Mouse (Mus musculus) G1E-ER4 (cell line): ENCODE measurements around the gene R3hdm4. TPM values are rescaled to one million over a fixed set of nuclear protein-coding genes. Genes with fewer than 3 reads are reported as not detected.

Experiments
- GATA1 ChIP-seq: IDR thresholded peaks from one replicate; pipeline ENCODE4 v1.8.0; 2012; ENCODE audit warnings: low read length, inconsistent platforms
- polyA plus RNA-seq: library from polyadenylated mRNA; stranded (reverse); fragments of >175 nt; gene quantifications from 2 replicates; pipeline ENCODE4 v1.2.3, GENCODE M21; 2012

Gene R3hdm4
- polyA plus RNA-seq, result 229 and 234 TPM in 2 replicates

DNA sequence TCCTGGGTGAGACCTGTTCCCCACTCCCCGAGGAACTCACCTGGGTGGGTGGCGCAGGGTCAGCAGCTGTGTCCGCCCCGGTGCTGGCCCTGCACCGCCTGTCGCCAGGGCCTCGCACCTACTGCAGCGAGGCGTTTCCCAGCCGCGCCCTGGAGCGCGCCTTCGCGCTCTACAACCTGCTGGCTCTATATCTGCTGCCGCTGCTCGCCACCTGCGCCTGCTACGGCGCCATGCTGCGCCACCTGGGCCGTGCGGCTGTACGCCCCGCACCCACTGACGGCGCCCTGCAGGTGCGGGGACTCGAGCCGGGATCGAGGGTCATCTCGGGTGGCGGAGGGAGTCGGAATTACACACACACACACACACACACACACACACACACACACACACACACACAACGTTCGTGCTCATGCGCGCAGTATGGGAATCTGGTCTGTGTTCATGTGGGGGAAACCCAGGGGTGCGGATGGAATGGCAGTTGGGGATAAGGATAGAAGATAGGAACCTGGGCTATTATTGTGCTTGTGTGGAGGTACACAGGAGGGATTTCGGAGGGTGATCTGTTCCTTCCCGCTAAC lies at the start of gene R3hdm4:
Gene R3hdm4, minus strand, starts transcription at position 251 of the 578 bp plus-strand sequence.
- TF ChIP-seq GATA1, result no peak

DNA sequence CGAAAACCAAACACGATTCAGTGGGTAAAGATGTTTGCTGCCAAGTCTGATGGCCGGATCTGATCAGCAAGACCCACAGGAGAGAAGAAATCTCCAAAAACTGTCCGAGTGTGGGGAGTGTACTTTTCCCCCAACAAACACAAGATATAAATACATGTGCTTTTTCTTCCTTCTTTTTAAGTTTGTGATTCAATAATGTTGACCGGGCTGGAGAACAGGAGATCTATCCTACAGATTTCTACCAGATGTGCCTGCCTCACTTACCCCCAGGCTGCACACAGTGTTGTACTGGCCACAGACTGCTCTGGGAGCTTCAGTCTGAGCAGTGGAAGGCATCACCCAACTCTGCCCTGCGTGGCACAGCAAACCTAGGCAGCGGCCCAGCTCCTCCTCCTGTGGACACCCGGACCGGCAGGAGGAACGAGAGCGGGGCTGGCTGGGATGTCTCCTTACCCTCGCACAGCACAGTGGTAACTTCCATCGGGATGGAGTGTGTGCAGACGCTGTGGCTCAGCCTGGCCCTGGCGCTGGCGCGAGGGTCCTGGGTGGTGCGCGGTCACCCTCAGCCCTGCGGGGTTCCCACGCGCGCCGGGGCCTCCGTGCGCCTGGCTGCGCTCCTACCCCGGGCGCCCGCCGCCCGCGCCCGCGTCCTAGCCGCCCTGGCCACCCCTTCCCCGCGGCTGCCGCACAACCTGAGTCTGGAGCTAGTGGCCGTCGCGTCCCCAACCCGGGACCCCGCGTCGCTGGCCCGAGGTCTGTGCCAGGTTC lies 49.6 kb upstream of the R3hdm4 start, which contains the start of gene Grin3b:
Gene Grin3b, plus strand, starts transcription at position 301 of the 768 bp plus-strand sequence.
- TF ChIP-seq GATA1, result no peak

DNA sequence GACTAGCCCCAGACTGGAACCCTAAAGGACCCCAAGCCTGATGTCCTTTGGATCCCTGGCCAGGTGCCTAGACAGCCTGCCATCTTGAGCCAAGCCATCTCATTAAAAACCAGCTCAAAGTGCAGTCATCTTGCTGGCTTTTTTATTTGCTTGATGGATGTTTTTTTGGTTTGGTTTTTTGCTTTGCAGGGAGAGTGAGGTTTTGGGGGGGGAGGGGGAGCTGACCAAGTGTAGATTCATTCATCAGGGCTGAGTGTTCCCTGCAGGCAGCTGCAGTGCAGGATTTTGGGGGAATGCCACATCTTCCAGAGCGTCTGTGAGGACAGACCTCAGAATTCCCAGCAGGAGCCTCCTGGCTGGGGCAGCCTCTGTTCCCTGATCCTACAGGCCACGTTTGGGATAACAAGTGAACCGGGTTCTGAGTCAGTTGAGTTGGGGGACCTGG lies 48.1 kb upstream of the R3hdm4 start:
- TF ChIP-seq GATA1, result no peak

DNA sequence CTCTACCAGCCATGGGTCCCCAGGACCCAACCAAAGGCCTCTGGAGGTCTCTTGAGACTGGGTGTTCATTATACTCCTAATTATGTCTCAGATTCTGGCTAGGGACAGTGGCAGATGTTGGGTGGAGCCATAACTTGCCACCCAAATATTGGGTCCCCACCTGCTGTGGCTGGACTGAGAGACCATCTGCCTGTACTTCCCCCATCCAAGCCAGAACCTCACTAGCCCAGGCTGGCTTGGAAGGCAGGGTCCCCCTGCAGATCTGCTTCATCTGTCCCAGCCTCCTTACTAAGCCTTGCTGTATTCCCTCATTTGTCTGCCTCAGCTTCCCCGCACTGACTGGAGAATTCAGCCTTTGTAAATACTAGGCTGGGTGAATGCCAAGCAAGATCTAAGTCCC lies 47.2 kb upstream of the R3hdm4 start:
- TF ChIP-seq GATA1, result no peak

DNA sequence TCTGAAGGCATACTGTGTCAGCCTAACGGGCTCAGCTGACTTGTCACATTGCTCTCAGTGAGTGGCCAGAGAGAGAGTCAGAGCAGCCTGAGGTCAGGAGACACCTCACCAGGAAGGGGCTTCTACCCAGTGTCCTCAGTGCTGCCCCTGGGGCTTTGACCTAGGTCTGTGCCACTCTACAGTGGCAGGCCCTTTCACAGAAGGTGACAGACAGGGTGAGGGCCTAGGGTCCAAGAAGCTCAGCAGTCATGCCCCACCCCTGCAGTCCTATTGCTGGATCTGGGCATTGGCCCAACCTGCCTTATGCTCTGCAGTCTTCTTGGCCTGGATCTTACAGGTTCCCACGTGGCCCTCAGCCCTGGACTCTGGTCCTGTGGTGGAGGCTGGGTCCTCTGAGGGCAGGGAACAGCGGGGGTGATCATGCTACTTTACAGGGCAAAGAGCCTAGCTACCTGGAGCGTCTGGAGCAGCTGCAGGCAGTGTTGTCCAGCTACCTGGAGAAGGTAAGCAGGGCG lies 45.9 kb upstream of the R3hdm4 start:
- TF ChIP-seq GATA1, result no peak

DNA sequence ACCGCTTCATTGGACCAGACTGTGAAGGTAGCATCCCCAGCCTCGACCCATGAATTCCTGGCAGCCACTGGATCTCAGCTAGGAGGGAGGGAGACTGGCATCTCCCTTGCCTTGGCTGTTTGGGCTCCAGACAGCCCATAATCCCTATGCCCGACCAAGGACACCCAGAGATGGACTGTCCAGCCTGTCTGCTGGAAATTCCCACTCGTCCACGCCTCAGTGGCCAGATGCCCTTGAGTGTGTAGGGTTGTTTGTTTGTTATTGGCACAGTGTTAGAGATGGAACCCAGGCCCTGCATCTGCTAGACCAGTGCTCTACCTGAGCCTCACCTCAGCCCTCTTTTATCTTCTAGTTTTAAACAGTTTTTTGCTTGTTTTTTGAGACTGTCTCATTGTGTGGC lies 44.3 kb upstream of the R3hdm4 start:
- no peak for TF ChIP-seq GATA1

DNA sequence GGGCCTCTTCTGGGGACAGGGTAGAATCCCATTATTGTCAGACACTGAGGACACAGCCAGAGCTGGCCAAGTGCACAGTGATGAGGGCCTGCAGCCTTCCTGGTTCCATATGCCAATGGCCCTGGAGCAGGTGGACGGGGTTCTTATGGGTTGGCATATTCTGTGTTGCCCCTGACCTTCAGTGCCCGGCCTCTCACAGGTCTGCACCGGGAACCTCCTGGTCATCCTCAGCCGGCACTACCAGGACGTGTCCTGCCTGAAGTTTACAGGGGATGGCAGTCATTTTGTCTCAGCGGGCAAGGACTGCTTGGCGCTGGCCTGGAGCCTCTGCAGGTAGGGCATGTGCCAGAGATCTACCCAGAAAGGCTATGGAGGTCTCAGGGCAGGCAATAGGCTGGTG lies 43.7 kb upstream of the R3hdm4 start:
- no peak for TF ChIP-seq GATA1

DNA sequence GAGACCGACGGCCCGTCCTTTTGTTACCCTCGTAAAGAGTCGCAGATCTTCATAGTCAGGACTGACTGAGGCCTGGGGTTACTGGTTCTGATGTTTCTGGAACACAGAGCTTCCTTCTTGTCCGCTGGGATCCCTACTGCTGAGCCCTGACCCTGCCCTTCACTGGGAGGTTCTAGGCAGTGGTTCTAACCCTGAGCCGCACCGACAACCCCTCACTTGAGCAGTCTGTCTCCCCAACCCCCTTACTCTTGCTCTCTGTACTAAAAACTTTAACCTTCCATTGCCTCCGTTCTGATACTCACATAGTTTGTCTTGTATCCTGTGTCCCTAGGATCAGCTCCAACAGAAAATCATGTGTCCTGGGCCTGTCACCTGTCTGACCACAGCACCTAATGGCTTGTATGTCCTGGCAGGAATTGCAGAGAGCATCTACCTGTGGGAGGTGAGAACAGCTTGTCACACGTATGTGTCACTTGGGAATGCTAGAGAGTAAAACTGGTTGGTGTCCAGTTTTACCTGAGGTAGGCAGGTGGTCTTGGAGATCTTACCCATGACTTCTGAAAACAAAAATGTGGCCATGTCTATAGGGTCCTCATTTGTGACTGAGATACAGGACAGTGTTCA lies 39.8 kb upstream of the R3hdm4 start:
- TF ChIP-seq GATA1, result no peak

DNA sequence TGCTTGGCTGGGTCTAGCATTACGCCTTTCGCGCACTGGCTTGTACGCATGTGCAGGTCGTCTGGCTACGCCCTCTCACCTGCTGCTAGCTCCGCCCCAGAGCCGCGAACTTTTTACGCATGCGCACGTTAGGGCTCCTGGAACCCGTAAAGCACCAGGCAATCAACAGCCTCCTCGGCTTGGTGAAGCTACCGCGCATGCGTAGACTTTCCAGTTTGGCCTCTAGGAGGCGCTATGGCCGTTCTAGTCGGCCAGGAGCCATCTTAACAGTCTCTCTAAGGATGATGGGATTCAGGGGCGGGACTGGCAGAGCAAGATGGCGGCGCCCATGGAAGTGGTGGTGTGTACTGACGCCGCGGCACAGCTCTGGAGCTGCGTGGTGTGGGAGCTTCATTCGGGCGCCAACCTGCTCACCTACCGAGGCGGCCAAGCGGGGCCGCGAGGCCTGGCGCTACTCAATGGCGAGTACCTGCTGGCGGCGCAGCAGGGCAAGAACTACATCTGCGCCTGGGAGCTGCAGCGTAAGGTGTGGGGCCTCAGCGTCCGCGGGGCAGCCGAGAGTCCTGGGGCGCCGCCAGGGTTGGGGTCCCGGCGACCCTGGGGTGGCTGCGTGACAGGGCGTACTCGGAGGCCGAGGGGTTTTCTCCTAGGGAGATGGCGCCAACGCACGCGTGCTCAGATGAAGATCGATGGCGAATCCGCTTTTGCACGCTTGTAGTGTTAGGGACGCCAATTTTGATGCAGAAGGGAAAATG lies 39.0 kb upstream of the R3hdm4 start, which contains the start of gene Wdr18:
Gene Wdr18, plus strand, starts transcription at position 306 of the 755 bp plus-strand sequence.
- no peak for TF ChIP-seq GATA1

DNA sequence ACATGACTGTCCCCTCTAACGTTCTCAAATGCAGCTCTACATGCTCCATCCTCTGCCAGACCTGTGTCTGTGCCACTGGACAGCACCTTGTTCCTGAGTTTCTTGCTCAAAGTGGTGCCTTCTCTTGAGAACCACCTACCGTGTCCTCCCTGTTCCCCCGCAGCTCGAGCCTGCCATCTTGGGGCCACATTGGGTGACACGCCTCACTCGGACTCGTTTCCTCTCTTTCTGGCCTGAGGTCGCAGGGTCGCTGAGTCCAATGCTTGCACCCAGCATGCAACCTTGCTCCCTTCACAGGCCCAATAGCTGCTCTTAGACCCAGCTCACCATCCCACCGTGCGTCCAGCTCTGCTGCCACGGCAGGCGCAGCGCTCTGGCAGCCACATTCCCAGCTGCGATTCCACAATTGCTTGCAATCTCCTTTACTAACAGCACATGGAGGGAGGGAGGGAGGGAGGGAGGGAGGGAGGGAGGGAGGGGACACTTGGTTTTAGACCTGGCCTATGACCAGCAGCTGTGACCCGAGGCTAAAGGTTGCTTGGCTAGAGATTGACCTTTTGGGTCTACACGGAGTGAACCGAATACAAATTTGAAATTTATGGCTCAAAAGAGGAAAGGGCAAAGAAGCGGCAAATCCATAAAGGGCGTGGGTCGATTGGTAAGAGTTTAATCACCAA lies 37.3 kb upstream of the R3hdm4 start:
- no peak for TF ChIP-seq GATA1

DNA sequence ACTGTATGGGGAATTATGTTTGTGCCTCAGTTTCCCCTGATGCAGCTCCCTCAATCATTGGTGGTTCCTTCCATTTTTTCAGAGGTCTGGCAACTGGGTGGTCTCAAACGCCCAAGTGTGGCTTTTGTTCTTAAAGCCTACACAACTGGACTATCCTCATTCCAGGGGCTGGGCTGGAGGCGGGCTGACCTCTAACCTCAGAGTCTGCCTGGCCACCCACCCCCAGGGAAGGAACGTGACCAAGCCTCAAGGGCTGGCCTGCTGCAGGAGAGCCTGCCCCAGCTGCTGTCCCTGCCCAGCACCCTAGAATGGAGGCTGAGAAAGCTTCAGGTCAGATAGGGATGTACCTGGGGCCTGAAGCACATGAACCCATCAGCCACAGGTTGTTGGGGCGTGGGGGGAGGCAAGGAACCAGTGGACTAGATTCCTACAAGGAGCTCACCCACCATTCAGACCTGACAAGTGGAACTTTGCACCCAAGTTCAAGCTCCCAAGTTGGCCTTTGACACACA lies 35.7 kb upstream of the R3hdm4 start:
- TF ChIP-seq GATA1, result no peak

DNA sequence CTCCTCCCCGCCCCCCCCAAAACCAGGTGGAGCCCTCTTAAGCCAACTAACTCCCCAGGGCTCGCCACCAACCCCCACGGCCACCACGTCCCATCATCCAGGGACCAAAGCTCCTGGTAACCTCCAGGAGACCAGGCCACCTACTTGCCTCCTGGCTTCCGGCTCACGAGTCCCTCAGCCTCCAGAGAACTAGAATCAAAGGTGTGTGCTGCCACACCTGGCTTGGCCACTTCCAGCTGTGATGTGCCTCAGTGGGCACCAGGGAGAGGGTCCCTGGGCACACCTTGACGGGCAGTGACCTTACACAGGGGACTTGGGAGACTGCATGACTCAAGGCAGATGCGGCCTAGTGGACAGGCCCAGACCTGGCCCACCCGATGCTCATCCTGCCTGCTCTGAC lies 34.7 kb upstream of the R3hdm4 start:
- TF ChIP-seq GATA1, result no peak

DNA sequence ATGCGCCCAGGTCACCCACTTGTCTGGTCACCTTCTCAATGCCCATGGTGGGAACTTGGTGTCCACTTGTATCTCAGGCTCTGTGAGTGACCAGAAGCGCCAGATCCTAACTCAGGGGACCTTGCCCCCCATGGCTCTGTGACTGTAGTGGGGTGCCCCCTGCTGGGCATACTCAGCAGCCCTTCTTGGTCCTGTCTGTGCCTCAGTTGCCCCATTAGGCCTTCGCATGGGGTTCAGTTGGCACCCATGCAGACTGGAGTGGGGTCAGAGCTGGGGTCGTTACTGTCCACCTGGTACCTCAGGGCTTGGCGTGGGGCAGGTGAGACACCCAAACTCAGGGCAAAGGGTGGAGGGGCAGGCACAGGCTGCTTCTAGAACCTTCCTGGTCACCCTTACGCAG lies 32.9 kb upstream of the R3hdm4 start:
- TF ChIP-seq GATA1, result no peak

DNA sequence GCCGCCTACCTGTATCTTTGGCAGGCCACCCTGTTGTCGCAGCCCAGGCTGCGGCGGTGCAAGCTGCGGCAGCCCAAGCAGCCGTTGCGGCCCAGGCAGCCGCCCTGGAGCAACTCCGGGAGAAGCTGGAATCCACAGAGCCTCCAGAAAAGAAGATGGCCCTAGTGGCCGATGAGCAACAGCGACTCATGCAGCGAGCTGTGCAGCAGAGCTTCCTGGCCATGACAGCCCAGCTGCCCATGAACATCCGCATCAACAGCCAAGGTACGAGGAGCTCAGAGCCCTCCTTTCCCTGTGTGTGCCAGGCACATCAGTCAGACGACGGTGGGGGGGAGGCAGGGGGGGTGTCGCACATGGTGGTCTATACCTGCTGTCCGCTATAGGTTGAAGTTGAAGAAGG lies 29.7 kb upstream of the R3hdm4 start:
- no peak for TF ChIP-seq GATA1

DNA sequence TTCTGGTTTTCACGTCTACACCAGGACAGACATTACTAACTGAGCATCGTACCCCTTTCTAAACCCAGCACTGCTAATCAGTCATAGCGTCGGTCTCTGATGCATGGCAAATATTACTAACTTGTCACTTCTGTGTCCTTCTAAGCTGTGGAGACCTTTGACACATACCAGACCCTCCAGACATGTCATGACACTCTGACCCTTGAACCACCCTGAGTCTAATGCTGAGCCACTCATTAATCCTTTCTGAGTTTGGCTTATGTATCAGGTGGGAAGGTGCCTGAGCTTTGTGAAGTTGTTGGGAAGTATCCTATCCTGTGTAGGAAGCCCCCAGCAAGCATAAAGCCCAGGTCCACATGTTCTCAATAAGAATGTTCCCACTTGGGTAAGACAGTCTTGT lies 28.9 kb upstream of the R3hdm4 start:
- TF ChIP-seq GATA1, result no peak
